Mouse (Mus musculus): ENCODE results near the gene Tle6.

The Tle6 gene

GRCm38 (mm10) chr10:81620786-81621185 is 19.9 kb upstream of the Tle6 start:
- DNase-seq, result no peak

- no peak for DNase-seq
These were observed 19.1 kb upstream of the Tle6 start for GRCm38 (mm10) chr10:81619976-81620375.

- DNase-seq, result no peak
These were observed 14.6 kb upstream of the Tle6 start for GRCm38 (mm10) chr10:81615486-81615885.

- no peak for DNase-seq
These were observed 11.9 kb upstream of the Tle6 start for GRCm38 (mm10) chr10:81612779-81613178.

- no peak for DNase-seq
These were observed 7.4 kb upstream of the Tle6 start for GRCm38 (mm10) chr10:81608308-81608707.

GRCm38 (mm10) chr10:81605974-81606751 is 5.3 kb upstream of the Tle6 start, which contains the start of gene BC025920:
Gene BC025920, plus strand, starts transcription at chr10:81606270.
- peak; percentile 92 for DNase-seq

GRCm38 (mm10) chr10:81605666-81605973 is 4.7 kb upstream of the Tle6 start:
- no peak for DNase-seq

- peak; percentile 86 for DNase-seq
These were observed 4.2 kb upstream of the Tle6 start for GRCm38 (mm10) chr10:81604968-81605665.

- DNase-seq, result no peak
These were observed 3.4 kb upstream of the Tle6 start for GRCm38 (mm10) chr10:81604019-81604967.

- no peak for DNase-seq
These were observed 1.9 kb upstream of the Tle6 start for GRCm38 (mm10) chr10:81602741-81603151.

GRCm38 (mm10) chr10:81601396-81601905 is 578 bp upstream of the Tle6 start:
- DNase-seq, result no peak

GRCm38 (mm10) chr10:81600096-81600495 is 777 bp downstream of the Tle6 start:
- no peak for DNase-seq

GRCm38 (mm10) chr10:81599630-81600029 is 1.2 kb downstream of the Tle6 start:
- no peak for DNase-seq

GRCm38 (mm10) chr10:81598871-81599270 is 2.0 kb downstream of the Tle6 start:
- DNase-seq, result no peak

- no peak for DNase-seq
These were observed 2.5 kb downstream of the Tle6 start for GRCm38 (mm10) chr10:81598342-81598741.

- DNase-seq, result no peak
These were observed 3.5 kb downstream of the Tle6 start for GRCm38 (mm10) chr10:81597137-81597950.

- no peak for DNase-seq
These were observed 4.3 kb downstream of the Tle6 start for GRCm38 (mm10) chr10:81596611-81597010.

GRCm38 (mm10) chr10:81595599-81595998 is 5.3 kb downstream of the Tle6 start:
- DNase-seq, result peak; percentile 22

- DNase-seq, result peak; percentile 62
These were observed 6.9 kb downstream of the Tle6 start for GRCm38 (mm10) chr10:81593935-81594334.

GRCm38 (mm10) chr10:81593223-81593622 is 7.7 kb downstream of the Tle6 start:
- DNase-seq, result peak; percentile 17

GRCm38 (mm10) chr10:81592631-81593030 is 8.2 kb downstream of the Tle6 start:
- DNase-seq, result peak; percentile 24

- DNase-seq, result peak; percentile 34
These were observed 9.0 kb downstream of the Tle6 start for GRCm38 (mm10) chr10:81591846-81592245.

All from cerebellum, adult 11 months (tissue).